Mouse (Mus musculus) intestine, embryonic 15.5 days (tissue): Measurements from ENCODE around the gene Focad. TPM values are rescaled to one million over a fixed set of nuclear protein-coding genes. Genes with fewer than 3 reads are reported as not detected.

Experiments used
- ATAC-seq: fragments of 200-750 bp; cut with Nextera tagmentation; 2 replicates; pipeline ENCODE4 v1.8.0; 2017; ENCODE audit warnings: moderate TSS enrichment, moderate library complexity
- H3K27ac ChIP-seq: fragments of 300-500 bp; sonication (generic); 2 replicates; pipeline ENCODE4 v1.5.1; 2015; ENCODE audit warnings: mild to moderate bottlenecking, inconsistent platforms
- H3K27me3 ChIP-seq: fragments of 300-500 bp; sonication (generic); replicated peaks from 2 replicates; pipeline ENCODE4 v1.6.1; 2015; ENCODE audit warnings: inconsistent platforms
- H3K36me3 ChIP-seq: fragments of 300-500 bp; sonication (generic); 2 replicates; pipeline ENCODE4 v1.6.1; 2015; ENCODE audit warnings: inconsistent platforms
- H3K4me1 ChIP-seq: fragments of 300-500 bp; sonication (generic); replicated peaks from 2 replicates; pipeline ENCODE4 v1.6.1; 2015; ENCODE audit warnings: inconsistent platforms
- H3K4me2 ChIP-seq: fragments of 300-500 bp; sonication (generic); replicated peaks from 2 replicates; pipeline ENCODE4 v1.6.1; 2015; ENCODE audit warnings: mild to moderate bottlenecking, inconsistent platforms
- H3K4me3 ChIP-seq: fragments of 300-500 bp; sonication (generic); replicated peaks from 2 replicates; pipeline ENCODE4 v1.5.1; 2015; ENCODE audit warnings: inconsistent platforms
- H3K9ac ChIP-seq: fragments of 300-500 bp; sonication (generic); 2 replicates; pipeline ENCODE4 v1.6.1; 2015; ENCODE audit warnings: inconsistent platforms
- H3K9me3 ChIP-seq: fragments of 300-500 bp; sonication (generic); 2 replicates; pipeline ENCODE4 v1.6.1; 2016; ENCODE audit warnings: inconsistent platforms
- WGBS: fragments of 180-500 bp; shearing (Covaris S2); methylation state at CpG from one replicate; pipeline ENCODE4 v1.1.7; 2015; 5-methylcytosine and 5-hydroxymethylcytosine counted together
- polyA plus RNA-seq: library from polyadenylated mRNA; unstranded; fragments of >200 nt; fragmentation: Nextera tagmentation; extraction: Ambion mirVana; gene quantifications from 2 replicates; pipeline ENCODE4 v1.2.1, GENCODE M21; 2015

The Focad gene
- polyA plus RNA-seq, 1 experiment from 2014 or later = 13.3 TPM

DNA sequence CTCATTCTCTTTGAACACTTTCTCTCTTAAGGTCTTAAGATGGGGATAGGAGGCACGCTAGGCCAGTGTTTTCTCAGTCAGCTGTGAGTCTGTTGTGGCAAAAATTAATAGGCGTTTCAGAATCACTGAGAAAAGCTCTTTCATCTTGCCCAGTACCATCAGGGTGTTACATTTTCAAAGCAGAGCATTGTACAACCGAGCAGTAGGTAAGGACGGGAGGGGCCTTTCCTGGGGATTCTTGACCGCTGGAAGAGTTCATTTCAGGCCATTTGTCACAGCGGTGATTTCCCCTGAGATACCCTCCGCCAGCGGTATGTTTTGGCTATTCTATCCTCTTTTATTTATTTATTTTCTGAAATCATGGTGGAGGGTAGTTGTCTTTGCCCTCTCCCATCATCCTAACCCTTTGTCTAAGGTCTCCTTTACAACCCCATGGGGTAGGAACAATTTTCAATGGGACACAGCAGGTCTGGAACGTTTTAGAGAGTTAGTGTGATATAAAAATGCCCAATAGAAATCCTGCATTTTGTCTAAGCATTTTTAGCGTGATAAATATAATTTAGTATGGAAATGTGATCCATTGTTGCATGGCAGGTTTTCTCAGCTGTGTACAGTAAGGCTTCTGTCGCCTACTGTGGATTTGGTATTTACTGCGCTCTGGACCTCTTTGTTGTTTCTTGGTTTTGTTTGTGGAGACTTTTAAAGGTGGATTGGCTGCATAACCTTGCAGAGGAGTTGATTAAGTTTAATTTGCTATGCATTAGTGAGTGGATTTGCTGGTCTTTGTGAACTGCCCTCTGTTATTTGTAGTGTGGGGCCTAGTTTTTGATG lies 142.7 kb downstream of the Focad start:
- Histone ChIP-seq H3K36me3 (no peaks in the 10 kb centered on the region), H3K4me3 (no peak overlapping the region), H3K27ac (no peak overlapping the region), H3K4me2 (no peak overlapping the region), H3K9ac (no peak overlapping the region), H3K4me1 (no peaks in the 10 kb centered on the region), H3K9me3 (no peaks in the 10 kb centered on the region), H3K27me3 (no peaks in the 10 kb centered on the region)
- no peak for ATAC-seq
- WGBS = 77% methylated on average over 12 of the region's 12 CpGs

GRCm38 (mm10) chr4:88238351-88238750 lies 143.9 kb downstream of the Focad start:
- H3K4me3 ChIP-seq = no peak overlapping the region
- no peak for ATAC-seq
- 81% methylated on average over 7 of the region's 7 CpGs for WGBS
- no peaks in the 10 kb centered on the region for H3K4me1 ChIP-seq
- H3K9me3 ChIP-seq = no peaks in the 10 kb centered on the region
- no peak overlapping the region for H3K4me2 ChIP-seq
- H3K36me3 ChIP-seq = no peaks in the 10 kb centered on the region
- no peaks in the 10 kb centered on the region for H3K27me3 ChIP-seq
- no peak overlapping the region for H3K27ac ChIP-seq
- no peak overlapping the region for H3K9ac ChIP-seq

GRCm38 (mm10) chr4:88243834-88244233 lies 149.4 kb downstream of the Focad start:
- H3K36me3 ChIP-seq = no peaks in the 10 kb centered on the region
- WGBS = 90% methylated on average over 2 of the region's 2 CpGs
- no peak overlapping the region for H3K4me2 ChIP-seq

DNA sequence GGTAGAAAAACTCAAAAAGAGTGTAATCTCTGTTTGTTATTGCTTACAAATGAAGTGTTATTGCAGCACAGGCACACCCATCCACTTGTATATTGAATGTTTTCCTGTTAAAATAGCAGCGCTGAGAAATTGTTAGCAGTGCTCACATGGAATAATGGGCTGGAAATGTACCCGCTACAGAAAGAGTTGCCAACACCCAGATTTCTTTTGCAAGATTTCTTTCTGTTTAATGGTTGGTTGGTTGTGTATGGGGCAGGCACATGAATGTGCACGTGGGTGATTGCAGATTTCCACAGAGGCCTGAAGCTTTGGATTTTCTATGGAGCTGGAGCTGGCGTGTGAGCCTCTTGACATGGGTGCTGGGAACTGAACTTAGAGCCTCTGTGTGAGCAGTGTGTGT lies 151.1 kb downstream of the Focad start:
- no peak overlapping the region for H3K9ac ChIP-seq
- no peaks in the 10 kb centered on the region for H3K27me3 ChIP-seq
- WGBS = 81% methylated on average over 4 of the region's 4 CpGs
- no peak for ATAC-seq
- no peaks in the 10 kb centered on the region for H3K9me3 ChIP-seq
- no peak overlapping the region for H3K4me3 ChIP-seq
- no peaks in the 10 kb centered on the region for H3K36me3 ChIP-seq
- no peaks in the 10 kb centered on the region for H3K4me1 ChIP-seq
- H3K27ac ChIP-seq = no peak overlapping the region
- no peak overlapping the region for H3K4me2 ChIP-seq

More at GRCm38 (mm10) chr4:88243834-88244233, 149.4 kb downstream of the Focad start:
- H3K4me1 ChIP-seq = no peaks in the 10 kb centered on the region
- H3K9me3 ChIP-seq = no peaks in the 10 kb centered on the region
- H3K9ac ChIP-seq = no peak overlapping the region
- H3K27ac ChIP-seq = no peak overlapping the region
- ATAC-seq = no peak
- no peaks in the 10 kb centered on the region for H3K27me3 ChIP-seq
- no peak overlapping the region for H3K4me3 ChIP-seq

DNA sequence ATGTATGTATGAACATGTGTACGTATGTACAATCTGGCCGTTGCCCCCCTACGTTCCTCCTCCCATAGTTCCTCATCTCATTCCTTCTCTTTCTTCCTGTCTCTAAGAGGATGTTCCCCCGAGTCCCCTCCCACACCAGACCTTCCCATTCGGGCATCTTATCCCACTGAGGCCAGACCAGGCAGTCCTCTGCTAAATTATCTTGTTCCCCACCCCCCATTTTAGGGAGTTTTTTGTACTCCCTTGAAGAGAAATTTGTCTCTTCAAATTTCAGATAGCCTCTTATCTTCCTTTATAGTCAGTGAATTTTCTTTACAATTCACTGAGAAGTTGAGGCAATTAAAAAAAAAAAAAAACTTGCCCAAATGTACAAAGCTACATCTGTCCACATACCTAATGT lies 166.9 kb downstream of the Focad start:
- H3K4me2 ChIP-seq = no peak overlapping the region
- H3K27me3 ChIP-seq = no peaks in the 10 kb centered on the region
- H3K27ac ChIP-seq = no peak overlapping the region
- H3K4me3 ChIP-seq = no peak overlapping the region
- H3K36me3 ChIP-seq = no peaks in the 10 kb centered on the region
- no peak overlapping the region for H3K9ac ChIP-seq
- no peaks in the 10 kb centered on the region for H3K9me3 ChIP-seq
- 85% methylated on average over 5 of the region's 5 CpGs for WGBS
- no peak for ATAC-seq
- no peaks in the 10 kb centered on the region for H3K4me1 ChIP-seq

DNA sequence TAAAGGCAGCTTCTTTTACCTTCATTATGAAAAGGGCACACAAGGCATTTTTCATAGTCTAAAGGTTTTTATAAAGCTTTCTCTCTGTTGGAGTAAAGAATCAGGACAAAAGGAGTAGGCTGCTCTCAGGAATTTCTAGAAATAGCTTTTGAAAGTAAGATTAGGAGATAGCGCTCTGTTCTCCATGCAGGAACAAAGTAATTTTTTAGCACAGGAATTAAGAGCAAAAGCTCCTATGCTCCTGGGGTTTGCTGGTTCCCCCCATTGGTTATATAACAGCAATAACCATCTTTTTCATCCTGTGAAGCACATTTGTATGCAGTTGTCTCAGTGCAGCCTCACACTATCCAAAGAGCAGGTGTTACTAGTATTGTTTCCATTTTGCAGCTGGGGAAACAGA lies 170.1 kb downstream of the Focad start:
- no peak for ATAC-seq
- H3K9me3 ChIP-seq = no peaks in the 10 kb centered on the region
- WGBS = 95% methylated on average over 1 of the region's 1 CpGs
- H3K27ac ChIP-seq = no peak overlapping the region
- no peaks in the 10 kb centered on the region for H3K27me3 ChIP-seq
- no peaks in the 10 kb centered on the region for H3K4me1 ChIP-seq
- no peaks in the 10 kb centered on the region for H3K36me3 ChIP-seq
- no peak overlapping the region for H3K4me3 ChIP-seq
- no peak overlapping the region for H3K4me2 ChIP-seq
- H3K9ac ChIP-seq = no peak overlapping the region

GRCm38 (mm10) chr4:88270408-88271067 lies 176.1 kb downstream of the Focad start:
- Histone ChIP-seq H3K4me2 (no peak overlapping the region), H3K9ac (no peak overlapping the region), H3K4me3 (no peak overlapping the region), H3K36me3 (no peaks in the 10 kb centered on the region), H3K9me3 (no peaks in the 10 kb centered on the region), H3K27me3 (no peaks in the 10 kb centered on the region), H3K4me1 (no peaks in the 10 kb centered on the region), H3K27ac (no peak overlapping the region)
- 85% methylated on average over 7 of the region's 7 CpGs for WGBS
- no peak for ATAC-seq

DNA sequence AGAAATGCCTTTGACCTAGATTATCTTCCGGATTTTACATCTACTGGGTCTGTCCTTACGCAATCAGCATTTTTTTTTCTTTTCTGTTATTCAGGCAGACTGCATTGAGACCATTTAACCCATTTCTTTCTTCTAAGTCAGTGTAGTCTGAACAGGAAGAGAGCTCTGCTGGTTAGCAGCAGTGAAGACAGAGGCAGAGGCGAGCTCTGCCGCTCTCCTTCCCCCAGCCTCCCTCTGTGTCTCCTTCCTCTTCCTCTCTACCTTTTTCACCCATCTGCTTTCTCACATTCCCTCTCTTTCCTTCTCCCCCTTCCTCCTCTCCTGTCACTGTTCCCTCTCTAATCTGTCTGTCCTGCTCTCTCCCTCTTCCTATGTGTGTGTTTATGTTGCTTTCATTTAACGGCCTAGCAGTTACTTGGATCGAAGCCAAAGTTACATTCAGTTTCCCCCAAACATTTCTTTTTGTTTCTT lies 181.2 kb downstream of the Focad start:
- WGBS = 37% methylated on average over 6 of the region's 6 CpGs
- Histone ChIP-seq H3K9me3 (no peaks in the 10 kb centered on the region), H3K4me1 (no peaks in the 10 kb centered on the region), H3K4me2 (no peak overlapping the region), H3K4me3 (no peak overlapping the region), H3K27ac (peak overlapping the region; percentile 56; the same call in 1 of the 2 replicates), H3K36me3 (no peaks in the 10 kb centered on the region), H3K27me3 (no peaks in the 10 kb centered on the region), H3K9ac (no peak overlapping the region)
- ATAC-seq = peak; percentile 49

DNA sequence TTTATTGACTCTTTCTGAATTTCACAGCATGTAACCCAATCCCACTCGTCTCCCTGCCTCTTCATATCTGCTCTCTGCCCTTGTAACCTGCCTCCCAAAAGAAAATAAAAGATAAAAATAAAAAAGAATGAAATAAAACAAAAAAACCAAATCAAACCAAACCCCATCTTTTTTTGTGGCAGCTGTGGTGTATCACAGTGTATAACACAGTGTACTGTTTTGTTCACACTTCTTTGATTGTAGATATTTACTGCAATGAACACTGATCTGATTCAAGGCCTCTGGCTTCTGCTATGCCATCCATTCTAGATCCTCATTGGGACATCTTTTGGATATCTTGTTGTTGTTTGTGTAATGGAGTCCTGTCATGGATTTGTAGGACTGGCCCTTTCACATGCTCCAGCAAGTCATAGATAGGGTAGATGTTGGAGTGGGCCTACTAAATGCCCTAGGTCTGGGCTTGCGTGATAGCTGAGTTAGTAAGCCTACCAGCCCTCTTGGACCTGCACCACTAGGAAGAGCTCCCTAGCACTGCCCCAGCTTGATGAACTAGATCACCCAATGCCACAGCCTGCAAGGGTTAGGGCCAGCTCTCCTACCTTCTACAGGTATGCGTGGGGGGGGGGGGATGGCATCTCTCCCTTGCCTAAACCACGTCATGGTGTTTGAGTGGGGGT lies 181.8 kb downstream of the Focad start:
- Histone ChIP-seq H3K4me2 (no peak overlapping the region), H3K4me1 (no peaks in the 10 kb centered on the region), H3K4me3 (no peak overlapping the region), H3K9ac (no peak overlapping the region), H3K27ac (peak overlapping the region; percentile 32; the same call in 1 of the 2 replicates), H3K9me3 (no peaks in the 10 kb centered on the region), H3K36me3 (no peaks in the 10 kb centered on the region), H3K27me3 (no peaks in the 10 kb centered on the region)
- 72% methylated on average over 4 of the region's 4 CpGs for WGBS
- ATAC-seq = no peak

DNA sequence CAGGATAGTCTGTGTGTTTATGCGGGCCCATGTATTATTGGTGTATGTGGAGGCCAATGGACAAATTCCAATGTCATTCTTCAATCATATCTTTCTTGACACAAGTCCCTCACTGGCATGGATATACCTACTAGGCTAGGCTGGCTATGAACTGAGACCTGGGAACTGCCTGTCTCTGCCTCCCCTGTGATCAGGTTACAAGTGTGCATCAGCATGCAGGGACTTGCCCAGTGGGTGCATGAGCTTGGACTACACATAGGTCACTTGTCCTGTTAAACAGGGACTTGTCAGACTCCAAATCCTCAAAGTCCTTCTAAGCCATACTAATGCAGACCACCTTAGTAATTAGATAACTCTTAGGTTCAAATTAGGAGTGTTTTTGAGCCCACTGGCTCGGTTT lies 184.1 kb downstream of the Focad start:
- no peaks in the 10 kb centered on the region for H3K27me3 ChIP-seq

DNA sequence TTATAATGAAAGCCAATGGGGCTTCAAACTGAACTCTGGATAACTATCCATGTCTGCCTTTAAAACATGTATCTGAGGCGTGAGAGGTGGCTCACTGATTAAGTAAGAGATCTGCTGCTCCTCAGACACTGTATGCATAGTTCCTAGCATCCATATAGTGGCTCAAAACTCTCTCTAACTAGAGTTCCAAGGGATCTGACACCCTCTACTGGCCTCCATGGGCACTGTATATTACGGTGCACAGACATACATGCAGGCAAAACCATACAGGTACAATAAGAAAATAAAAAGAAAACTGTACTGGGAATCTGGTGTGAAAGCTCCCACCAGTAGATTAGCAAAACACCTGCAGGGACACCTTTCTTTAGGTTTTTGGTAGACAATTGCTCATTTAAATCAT lies 186.1 kb downstream of the Focad start:
- Histone ChIP-seq H3K9ac (no peak overlapping the region), H3K4me2 (no peak overlapping the region), H3K4me3 (no peak overlapping the region), H3K4me1 (no peaks in the 10 kb centered on the region), H3K27me3 (no peaks in the 10 kb centered on the region), H3K36me3 (no peaks in the 10 kb centered on the region), H3K27ac (no peak overlapping the region), H3K9me3 (no peaks in the 10 kb centered on the region)
- 91% methylated on average over 2 of the region's 2 CpGs for WGBS
- no peak for ATAC-seq

More for the DNA sequence above, 184.1 kb downstream of the Focad start:
- Histone ChIP-seq H3K9me3 (no peaks in the 10 kb centered on the region), H3K4me2 (no peak overlapping the region), H3K9ac (no peak overlapping the region), H3K27ac (no peak overlapping the region), H3K36me3 (no peaks in the 10 kb centered on the region), H3K4me1 (no peaks in the 10 kb centered on the region), H3K4me3 (no peak overlapping the region)
- no peak for ATAC-seq
- WGBS = 85% methylated on average over 2 of the region's 2 CpGs

DNA sequence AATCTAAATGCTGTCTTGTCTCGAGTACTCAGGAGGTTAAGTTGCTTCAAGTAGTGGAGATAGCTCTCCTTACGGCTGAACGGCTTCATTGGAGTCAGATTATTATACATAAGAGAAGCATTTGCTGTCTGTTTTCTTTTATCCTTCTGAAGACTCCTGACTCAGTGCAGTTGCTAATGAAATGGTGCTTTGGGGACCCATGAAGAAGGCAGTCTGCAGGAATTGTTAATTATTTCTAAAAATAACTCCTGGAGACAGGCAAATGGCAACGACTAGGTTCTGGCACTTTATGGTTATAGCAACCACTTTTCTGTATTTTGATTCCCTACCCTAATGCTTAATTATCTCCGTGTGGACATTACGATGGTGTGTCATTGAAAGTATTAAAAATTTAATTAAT lies 201.1 kb downstream of the Focad start:
- no peaks in the 10 kb centered on the region for H3K27me3 ChIP-seq
- no peak overlapping the region for H3K9ac ChIP-seq
- H3K4me3 ChIP-seq = no peak overlapping the region
- no peaks in the 10 kb centered on the region for H3K36me3 ChIP-seq
- no peak overlapping the region for H3K27ac ChIP-seq
- ATAC-seq = no peak
- H3K9me3 ChIP-seq = no peaks in the 10 kb centered on the region
- H3K4me1 ChIP-seq = no peaks in the 10 kb centered on the region
- 72% methylated on average over 6 of the region's 6 CpGs for WGBS
- no peak overlapping the region for H3K4me2 ChIP-seq
